Mouse (Mus musculus) right cerebral cortex, postnatal 36 days (tissue): Measurements from ENCODE around the gene Gm8165.
"Not testable (repeated sequence)": the region's sequence is repeated elsewhere in the genome, so short reads cannot be mapped to it uniquely, and the experiment has no call there.

Experiments
- DNase-seq, 2 experiments: peaks; one replicate each; pipeline ENCODE4 v3.0.0; 2022; ENCODE audit warnings: low spot score in 2 of 2, mixed read lengths in 1 of 2

The Gm8165 gene

GRCm38 (mm10) chr14:43677099-43677498 is at the start of gene Gm8165:
Gene Gm8165, minus strand, starts transcription at chr14:43677199.
- not testable (repeated sequence) for DNase-seq

- not testable (repeated sequence) for DNase-seq
These were observed 20.6 kb upstream of the Gm8165 start, which contains the start of gene Gm7324 for GRCm38 (mm10) chr14:43697621-43698020. Gene Gm7324, plus strand, starts transcription at chr14:43697828.
